Mouse (Mus musculus) frontal cortex, postnatal 14 days (tissue): ENCODE measurements around the gene Alox5.
A peak's percentile ranks its signal among the peaks of the same experiment; 100 is the strongest.
"Not testable (repeated sequence)": the region's sequence is repeated elsewhere in the genome, so short reads cannot be mapped to it uniquely, and the experiment has no call there.

ENCODE experiments used
- DNase-seq, 2 experiments: peaks; one replicate each; pipeline ENCODE4 v3.0.0; 2022; ENCODE audit warnings: low spot score in 2 of 2

Gene Alox5

GRCm38 (mm10) chr6:116460544-116461283, at the start of gene Alox5:
Alox5 (minus strand) TSS chr6:116461178.
- no peak for DNase-seq

DNA sequence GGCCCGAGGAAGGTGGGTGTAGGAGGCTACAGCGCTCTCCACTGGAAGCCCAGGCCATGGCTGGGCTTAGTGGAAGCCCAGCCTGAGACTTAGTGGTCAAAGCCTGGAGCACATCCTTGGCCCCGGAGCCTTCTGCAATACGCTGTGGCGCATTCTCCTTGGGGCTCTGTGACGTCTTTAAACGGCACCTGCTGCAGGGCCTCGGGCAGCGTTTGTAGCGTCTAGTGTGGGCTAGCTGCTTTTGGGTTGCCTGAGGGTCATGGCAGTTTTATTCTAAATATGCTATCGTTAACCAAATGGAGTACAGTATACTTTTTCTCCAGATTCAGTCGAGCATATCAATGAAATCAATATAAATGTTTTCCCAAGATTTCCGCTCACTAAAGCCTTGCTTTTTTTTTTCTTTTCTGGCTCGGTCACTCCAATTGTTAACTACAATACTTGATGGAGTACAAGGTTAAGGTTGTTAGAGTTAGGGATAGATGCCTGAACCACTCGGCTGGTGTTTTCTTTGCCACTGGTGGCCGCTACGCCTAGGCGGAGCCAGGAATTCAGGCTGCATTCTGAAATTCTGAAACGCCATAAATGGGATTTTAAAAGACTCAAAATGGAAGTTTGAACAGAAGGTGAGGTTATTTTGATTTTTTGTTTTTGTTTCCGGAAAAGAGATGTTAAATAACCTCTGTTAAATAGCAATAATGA, 45.5 kb upstream of the Alox5 start, which contains the start of gene Olfr212:
Gene Olfr212 (plus strand): TSS at position 215 of the 702 bp plus-strand sequence.
- DNase-seq, result not testable (repeated sequence)

DNA sequence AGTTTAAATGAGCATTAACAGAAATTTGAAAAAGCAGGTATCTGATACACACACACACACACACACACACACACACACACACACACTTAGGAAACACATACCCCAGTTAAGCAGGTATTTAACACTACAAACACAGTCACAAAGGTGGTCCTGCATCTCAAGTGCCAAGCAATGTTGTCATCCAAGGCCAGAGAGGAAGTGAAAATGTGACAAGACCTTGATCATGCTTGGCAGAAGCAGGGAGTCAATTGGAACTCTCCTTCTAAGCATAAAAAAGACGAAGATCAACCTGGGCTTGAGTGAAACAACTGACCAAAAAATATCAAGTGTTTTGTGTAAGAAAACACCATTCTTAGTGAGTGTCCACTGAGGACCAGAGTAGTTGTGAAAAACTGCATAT, 35.0 kb upstream of the Alox5 start:
- DNase-seq, result no peak

GRCm38 (mm10) chr6:116493742-116494141, 32.8 kb upstream of the Alox5 start:
- no peak for DNase-seq

GRCm38 (mm10) chr6:116488791-116489190, 27.8 kb upstream of the Alox5 start, which contains the start of gene Olfr211:
Olfr211 (plus strand) TSS chr6:116489091.
- DNase-seq, result no peak

GRCm38 (mm10) chr6:116486833-116487232, 25.9 kb upstream of the Alox5 start:
- no peak for DNase-seq

GRCm38 (mm10) chr6:116485081-116485480, 24.1 kb upstream of the Alox5 start:
- no peak for DNase-seq

DNA sequence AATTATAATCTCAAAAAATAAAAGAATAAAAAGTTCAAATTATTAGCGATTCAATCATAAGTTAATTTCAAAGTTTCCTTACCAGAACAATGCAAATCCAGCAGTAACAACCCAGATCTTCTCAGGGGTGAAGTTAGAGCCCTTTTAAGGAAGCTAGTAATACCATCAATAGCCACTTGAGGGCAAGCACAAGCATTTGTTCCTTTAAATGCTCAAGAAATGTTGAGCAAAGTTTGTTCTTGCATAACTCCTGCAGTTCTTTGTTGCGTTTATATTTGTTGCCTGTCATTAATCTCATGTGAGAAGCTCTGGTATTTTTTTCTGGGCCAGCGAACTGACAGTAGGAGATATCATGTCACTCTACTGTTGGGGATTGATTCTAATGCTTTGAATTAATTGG, 7.1 kb upstream of the Alox5 start:
- no peak for DNase-seq

GRCm38 (mm10) chr6:116459232-116459631, 1.7 kb downstream of the Alox5 start:
- DNase-seq, result no peak

- no peak for DNase-seq
Measured at GRCm38 (mm10) chr6:116458728-116459127, 2.2 kb downstream of the Alox5 start.

- no peak for DNase-seq
Measured at GRCm38 (mm10) chr6:116456482-116456881, 4.5 kb downstream of the Alox5 start.

DNA sequence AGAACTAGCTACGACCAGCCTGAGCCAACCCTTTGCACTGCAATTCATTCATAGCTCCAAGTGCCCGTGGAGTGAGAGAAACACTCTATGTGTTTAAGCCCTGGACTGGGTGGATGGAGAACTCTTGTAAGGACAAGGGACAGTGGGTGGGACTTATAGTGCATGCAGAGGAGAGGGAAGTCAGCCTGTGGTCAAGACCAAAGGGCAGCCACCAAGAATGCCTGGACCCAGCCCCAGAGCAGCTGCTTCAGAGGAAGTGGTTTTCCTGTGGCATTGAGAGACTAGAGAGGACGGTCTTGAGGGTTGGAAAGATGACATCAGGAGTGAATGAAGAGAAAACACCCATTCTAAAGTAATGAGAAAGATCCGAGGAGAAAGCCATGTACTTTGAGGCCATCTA, 5.2 kb downstream of the Alox5 start:
- DNase-seq, result no peak

GRCm38 (mm10) chr6:116440849-116441248, 20.1 kb downstream of the Alox5 start:
- no peak for DNase-seq

DNA sequence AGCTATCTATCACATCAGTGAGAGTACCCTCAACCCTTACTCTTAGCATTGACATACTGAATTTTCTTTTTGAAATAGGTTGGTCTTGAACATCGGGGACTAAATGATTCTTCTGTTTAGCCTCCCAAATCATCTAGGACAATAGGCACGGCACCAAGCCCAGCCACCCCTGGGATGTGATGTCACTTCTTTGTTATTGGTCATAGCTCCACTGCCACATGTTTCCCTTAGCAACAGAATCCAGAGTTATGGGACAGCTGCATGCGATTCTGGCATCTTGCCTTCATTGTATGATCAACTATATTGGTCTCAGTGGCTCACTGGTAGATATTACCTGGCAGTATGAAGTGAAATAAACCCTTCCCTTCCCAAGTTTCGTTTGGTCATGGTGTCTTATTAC, 20.5 kb downstream of the Alox5 start:
- no peak for DNase-seq

- DNase-seq, result no peak
Measured at GRCm38 (mm10) chr6:116439531-116439930, 21.4 kb downstream of the Alox5 start.

- no peak for DNase-seq
Measured at GRCm38 (mm10) chr6:116438864-116439263, 22.1 kb downstream of the Alox5 start.

DNA sequence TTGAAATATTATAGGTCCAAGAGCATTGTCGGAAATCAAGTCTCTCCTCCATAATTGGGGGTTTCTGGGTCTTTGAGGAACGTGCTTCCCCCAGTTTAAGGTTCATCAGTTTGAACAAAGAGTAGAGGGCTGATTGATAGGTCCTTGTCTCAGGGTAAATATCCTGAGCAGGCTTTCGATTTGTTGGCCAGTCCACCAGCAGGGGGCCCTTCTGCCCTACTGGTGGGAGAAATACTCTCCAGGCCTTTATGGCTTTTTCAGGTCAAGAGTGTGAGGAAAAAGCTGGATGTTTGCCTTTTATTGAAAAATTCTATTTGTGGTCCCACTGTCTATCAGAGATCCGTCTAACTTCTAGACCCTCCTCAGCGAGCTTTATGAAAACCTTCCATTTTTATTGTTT, 32.7 kb downstream of the Alox5 start:
- no peak for DNase-seq

- no peak for DNase-seq
Measured at GRCm38 (mm10) chr6:116427552-116427951, 33.4 kb downstream of the Alox5 start.

- DNase-seq, result peak in 1 of 2 experiments; percentile 44
Measured at GRCm38 (mm10) chr6:116423664-116424063, 37.3 kb downstream of the Alox5 start.

- no peak for DNase-seq
Measured at GRCm38 (mm10) chr6:116422991-116423390, 38.0 kb downstream of the Alox5 start.

- no peak for DNase-seq
Measured at GRCm38 (mm10) chr6:116420271-116420670, 40.7 kb downstream of the Alox5 start.

- DNase-seq, result no peak
Measured at GRCm38 (mm10) chr6:116419699-116420098, 41.3 kb downstream of the Alox5 start.

GRCm38 (mm10) chr6:116418487-116418886, 42.5 kb downstream of the Alox5 start:
- DNase-seq, result no peak
